Mouse (Mus musculus) myocyte (in vitro differentiated cells): ENCODE results near the gene Dlgap1.

Experiments
- CEBPB ChIP-seq: IDR thresholded peaks from 2 replicates; pipeline ENCODE4 v1.6.1; 2011; ENCODE audit warnings: mild to moderate bottlenecking, moderate library complexity; ENCODE audit not compliant: poor library complexity, insufficient read depth, severe bottlenecking
- E2F4 ChIP-seq: IDR thresholded peaks from one replicate; pipeline ENCODE4 v1.6.1; 2011; ENCODE audit warnings: mild to moderate bottlenecking, control low read depth, moderate library complexity; ENCODE audit not compliant: insufficient read depth
- MAX ChIP-seq: IDR thresholded peaks from one replicate; pipeline ENCODE4 v1.6.1; 2011; ENCODE audit warnings: low read depth, mild to moderate bottlenecking, control low read depth
- POLR2A ChIP-seq: IDR thresholded peaks from one replicate; pipeline ENCODE4 v1.6.1; 2011; ENCODE audit warnings: low read depth, mild to moderate bottlenecking, control low read depth, moderate library complexity; ENCODE audit not compliant: insufficient read length
- POLR2AphosphoS2 ChIP-seq: IDR thresholded peaks from one replicate; pipeline ENCODE4 v1.6.1; 2011; ENCODE audit warnings: low read depth, control low read depth; ENCODE audit not compliant: insufficient read length
- TCF12 ChIP-seq: IDR thresholded peaks from one replicate; pipeline ENCODE4 v1.6.1; 2011; ENCODE audit warnings: mild to moderate bottlenecking, control low read depth; ENCODE audit not compliant: poor library complexity, insufficient read depth, severe bottlenecking
- TCF3 ChIP-seq: IDR thresholded peaks from one replicate; pipeline ENCODE4 v1.6.1; 2011; ENCODE audit warnings: low read depth, control low read depth; ENCODE audit not compliant: insufficient read length
- USF1 ChIP-seq: IDR thresholded peaks from one replicate; pipeline ENCODE4 v1.6.1; 2011; ENCODE audit warnings: low read depth, mild to moderate bottlenecking, control low read depth, moderate library complexity

DNA sequence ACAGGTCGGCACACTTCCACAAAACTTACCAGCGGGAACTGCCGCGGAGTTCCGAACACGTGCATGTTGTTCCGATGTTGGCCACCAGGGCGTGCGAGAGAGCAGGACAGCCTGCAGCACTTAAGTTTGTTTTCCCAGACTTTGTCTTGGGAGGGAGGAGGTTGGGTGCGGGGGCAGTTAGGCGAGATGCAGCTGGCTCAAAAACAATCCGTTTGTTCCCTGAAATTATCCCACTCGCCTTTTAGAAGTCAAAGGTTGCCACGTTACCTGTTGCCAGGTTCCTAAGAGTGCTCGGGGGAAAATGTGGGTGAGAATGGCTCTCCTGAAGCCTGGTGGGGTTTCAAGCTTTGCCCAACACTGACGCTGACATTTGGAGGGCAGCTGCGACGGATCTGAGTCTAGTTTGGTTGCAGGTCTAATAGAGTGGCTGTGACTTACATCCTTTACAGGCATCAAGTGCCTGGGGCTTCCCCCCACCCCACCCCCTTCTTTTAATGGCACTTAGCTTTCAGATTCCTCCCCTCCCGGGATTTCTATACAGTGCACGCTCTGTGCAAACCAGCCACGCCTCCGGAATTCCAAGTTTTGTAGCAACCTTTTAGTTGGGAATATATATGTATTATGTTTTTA, 786.3 kb downstream of the Dlgap1 start:
- no peak for TF ChIP-seq E2F4
- TF ChIP-seq TCF3, result no peak
- no peak for TF ChIP-seq TCF12
- peak; percentile 39 for TF ChIP-seq POLR2A
- peak; percentile 91 for TF ChIP-seq MAX
- TF ChIP-seq USF1, result no peak
- no peak for TF ChIP-seq CEBPB
- no peak for TF ChIP-seq POLR2AphosphoS2
